Mouse (Mus musculus) splenic B cell, adult 2 months (primary cell): ENCODE results near the gene Rpusd1.
A peak's percentile ranks its signal among the peaks of the same experiment; 100 is the strongest.
"Not testable (repeated sequence)": the region's sequence is repeated elsewhere in the genome, so short reads cannot be mapped to it uniquely, and the experiment has no call there.

ENCODE experiments used
- DNase-seq: peaks from one replicate; pipeline ENCODE4 v3.0.0-alpha.2; 2011; ENCODE audit warnings: low read depth, low spot score
- H3K27me3 ChIP-seq: 2 replicates; pipeline ENCODE4 v1.6.1; 2012; ENCODE audit warnings: mild to moderate bottlenecking, low read length, moderate library complexity, mixed read lengths; ENCODE audit not compliant: control insufficient read depth, poor library complexity, insufficient read depth, severe bottlenecking
- H3K36me3 ChIP-seq: 2 replicates; pipeline ENCODE4 v1.6.1; 2012; ENCODE audit warnings: mild to moderate bottlenecking, low read length, moderate library complexity, mixed read lengths; ENCODE audit not compliant: control insufficient read depth, poor library complexity, insufficient read depth, severe bottlenecking

The Rpusd1 gene

GRCm38 (mm10) chr17:25717691-25718090, 9.8 kb upstream of the Rpusd1 start:
- Histone ChIP-seq H3K27me3 (no peaks in the 10 kb centered on the region), H3K36me3 (no peaks in the 10 kb centered on the region)
- DNase-seq = no peak

GRCm38 (mm10) chr17:25721476-25721875, 6.0 kb upstream of the Rpusd1 start:
- Histone ChIP-seq H3K36me3 (no peaks in the 10 kb centered on the region), H3K27me3 (no peaks in the 10 kb centered on the region)
- DNase-seq = no peak

- no peaks in the 10 kb centered on the region for H3K36me3 ChIP-seq
- no peak for DNase-seq
- no peaks in the 10 kb centered on the region for H3K27me3 ChIP-seq
Measured at GRCm38 (mm10) chr17:25723470-25723869, 4.0 kb upstream of the Rpusd1 start.

GRCm38 (mm10) chr17:25723919-25724318, 3.6 kb upstream of the Rpusd1 start:
- DNase-seq = no peak
- no peaks in the 10 kb centered on the region for H3K36me3 ChIP-seq

GRCm38 (mm10) chr17:25725264-25725663, 2.2 kb upstream of the Rpusd1 start:
- Histone ChIP-seq H3K27me3 (no peaks in the 10 kb centered on the region), H3K36me3 (no peaks in the 10 kb centered on the region)
- DNase-seq = no peak

More at GRCm38 (mm10) chr17:25723919-25724318, 3.6 kb upstream of the Rpusd1 start:
- no peaks in the 10 kb centered on the region for H3K27me3 ChIP-seq

GRCm38 (mm10) chr17:25728009-25728270, 470 bp downstream of the Rpusd1 start:
- H3K36me3 ChIP-seq = no peaks in the 10 kb centered on the region
- DNase-seq = no peak
- H3K27me3 ChIP-seq = no peaks in the 10 kb centered on the region

- DNase-seq = peak; percentile 90
- Histone ChIP-seq H3K36me3 (no peaks in the 10 kb centered on the region), H3K27me3 (no peaks in the 10 kb centered on the region)
Measured at GRCm38 (mm10) chr17:25732082-25732481, 4.6 kb downstream of the Rpusd1 start.

GRCm38 (mm10) chr17:25735246-25735645, 7.8 kb downstream of the Rpusd1 start:
- Histone ChIP-seq H3K27me3 (no peaks in the 10 kb centered on the region), H3K36me3 (no peaks in the 10 kb centered on the region)
- no peak for DNase-seq

GRCm38 (mm10) chr17:25735745-25736144, 8.3 kb downstream of the Rpusd1 start, which contains the start of gene Mslnl:
Gene Mslnl, plus strand, starts transcription at chr17:25736042.
- no peaks in the 10 kb centered on the region for H3K36me3 ChIP-seq
- H3K27me3 ChIP-seq = no peaks in the 10 kb centered on the region
- DNase-seq = no peak

- Histone ChIP-seq H3K36me3 (no peaks in the 10 kb centered on the region), H3K27me3 (no peaks in the 10 kb centered on the region)
- no peak for DNase-seq
Measured at GRCm38 (mm10) chr17:25738861-25739260, 11.4 kb downstream of the Rpusd1 start.

- H3K36me3 ChIP-seq, H3K27me3 ChIP-seq, DNase-seq: not testable (repeated sequence)
Measured at GRCm38 (mm10) chr17:25741471-25741870, 14.0 kb downstream of the Rpusd1 start.

- no peaks in the 10 kb centered on the region for H3K27me3 ChIP-seq
- no peak for DNase-seq
- no peaks in the 10 kb centered on the region for H3K36me3 ChIP-seq
Measured at GRCm38 (mm10) chr17:25743831-25744230, 16.4 kb downstream of the Rpusd1 start.

- H3K36me3 ChIP-seq = no peaks in the 10 kb centered on the region
- no peak for DNase-seq
- H3K27me3 ChIP-seq = no peaks in the 10 kb centered on the region
Measured at GRCm38 (mm10) chr17:25744311-25744710, 16.8 kb downstream of the Rpusd1 start.

- no peaks in the 10 kb centered on the region for H3K27me3 ChIP-seq
- DNase-seq = no peak
- no peaks in the 10 kb centered on the region for H3K36me3 ChIP-seq
Measured at GRCm38 (mm10) chr17:25748238-25748637, 20.8 kb downstream of the Rpusd1 start.

- Histone ChIP-seq H3K27me3 (no peaks in the 10 kb centered on the region), H3K36me3 (no peaks in the 10 kb centered on the region)
- no peak for DNase-seq
Measured at GRCm38 (mm10) chr17:25749314-25749713, 21.8 kb downstream of the Rpusd1 start.

GRCm38 (mm10) chr17:25751446-25751845, 24.0 kb downstream of the Rpusd1 start:
- no peak for DNase-seq
- H3K36me3 ChIP-seq = no peaks in the 10 kb centered on the region
- H3K27me3 ChIP-seq = no peaks in the 10 kb centered on the region
